Mouse (Mus musculus) hindlimb bud, embryonic 11.5 days (tissue): ENCODE measurements around the gene Defa22.
"Not testable (repeated sequence)": the region's sequence is repeated elsewhere in the genome, so short reads cannot be mapped to it uniquely, and the experiment has no call there.

Experiments
- DNase-seq: peaks from one replicate; pipeline ENCODE4 v3.0.0-alpha.2; 2012; ENCODE audit warnings: low read depth, low spot score; ENCODE audit errors: extremely low spot score

Gene Defa22

GRCm38 (mm10) chr8:21161977-21162376 lies at the start of gene Defa22:
TSS of gene Defa22 (plus strand) at chr8:21162277.
- not testable (repeated sequence) for DNase-seq

- not testable (repeated sequence) for DNase-seq
Observed at GRCm38 (mm10) chr8:21134342-21134741, 27.7 kb upstream of the Defa22 start, which contains the start of gene Defa30. TSS of gene Defa30 (plus strand) at chr8:21134642.

- not testable (repeated sequence) for DNase-seq
Observed at GRCm38 (mm10) chr8:21191314-21191713, 29.2 kb downstream of the Defa22 start, which contains the start of gene Defa31. TSS of gene Defa31 (plus strand) at chr8:21191614.

GRCm38 (mm10) chr8:21201261-21201660 lies 39.2 kb downstream of the Defa22 start, which contains the start of gene Gm15293:
TSS of gene Gm15293 (plus strand) at chr8:21201561.
- DNase-seq, result not testable (repeated sequence)
